Mouse (Mus musculus): ENCODE results near the gene Pnpla1. TPM values are rescaled to one million over a fixed set of nuclear protein-coding genes. Genes with fewer than 3 reads are reported as not detected.

Pnpla1 gene
- polyA plus RNA-seq, 1 experiment from 2014 or later = 0.08 TPM

DNA sequence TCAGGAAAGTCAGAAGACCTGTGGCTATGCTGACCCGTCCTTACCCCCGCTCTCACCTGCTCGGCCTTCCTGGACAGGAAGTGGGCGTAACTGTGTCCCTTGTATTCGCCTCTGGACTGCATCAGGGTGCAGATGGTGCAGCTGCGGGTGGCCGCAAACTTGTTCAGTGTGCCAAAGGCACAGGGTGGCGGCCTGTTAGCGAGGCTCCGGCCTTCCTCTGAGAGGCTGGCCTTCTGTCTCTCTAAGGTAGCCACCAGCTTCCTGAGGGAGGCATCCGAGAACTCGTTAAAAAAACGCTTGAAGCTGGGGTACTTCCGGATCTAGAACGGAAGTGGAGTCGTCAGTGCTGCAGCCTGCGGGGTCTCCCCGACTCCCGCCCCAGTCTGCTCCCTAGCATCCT is 41.2 kb downstream of the Pnpla1 start:
- ATAC-seq (ENCODE audit: low read depth) = no peak
- Histone ChIP-seq H3K4me1 (ENCODE audit: control insufficient read depth, low read depth, low read length) (no peaks in the 10 kb centered on the region), H3K27ac (ENCODE audit: low read length) (no peak overlapping the region), H3K27me3 (ENCODE audit: control insufficient read depth, insufficient read depth, low read depth, low read length) (no peaks in the 10 kb centered on the region), H3K4me2 (ENCODE audit: low read depth, low read length) (no peak overlapping the region), H3K9ac (ENCODE audit: low read depth, low read length) (no peak overlapping the region), H3K9me3 (replicated peaks; ENCODE audit: control insufficient read depth, low read length) (no peaks in the 10 kb centered on the region), H3K4me3 (ENCODE audit: low read depth, low read length) (no peak overlapping the region), H3K36me3 (ENCODE audit: control insufficient read depth, insufficient read depth) (no peaks in the 10 kb centered on the region)
- WGBS (ENCODE audit: insufficient replicate concordance) = 60% methylated on average over 19 of the region's 19 CpGs

DNA sequence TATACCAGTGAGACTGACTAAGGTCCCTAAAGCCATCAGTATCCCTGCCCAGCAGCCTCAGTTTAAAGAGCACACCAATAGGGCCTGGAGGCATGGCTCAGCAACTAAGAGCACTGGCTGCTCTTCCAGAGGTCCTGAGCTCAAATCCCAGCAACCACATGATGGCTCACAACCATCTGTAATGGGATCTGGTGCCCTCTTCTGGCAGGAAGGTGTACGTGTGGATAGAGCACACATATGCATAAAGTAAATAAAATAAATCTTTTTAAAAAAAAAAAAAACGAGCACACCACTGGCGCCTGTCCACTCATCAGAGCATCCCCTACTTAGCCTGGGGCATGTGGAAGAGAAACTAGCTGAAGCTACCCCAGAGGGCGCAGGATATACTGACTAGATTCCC is 43.3 kb downstream of the Pnpla1 start:
- WGBS (ENCODE audit: insufficient replicate concordance) = 49% methylated on average over 4 of the region's 4 CpGs
- ATAC-seq (ENCODE audit: low read depth) = no peak
- Histone ChIP-seq H3K9ac (ENCODE audit: low read depth, low read length) (no peak overlapping the region), H3K36me3 (ENCODE audit: control insufficient read depth, insufficient read depth) (no peaks in the 10 kb centered on the region), H3K9me3 (replicated peaks; ENCODE audit: control insufficient read depth, low read length) (no peaks in the 10 kb centered on the region), H3K4me2 (ENCODE audit: low read depth, low read length) (no peak overlapping the region), H3K27me3 (ENCODE audit: control insufficient read depth, insufficient read depth, low read depth, low read length) (no peaks in the 10 kb centered on the region), H3K4me1 (ENCODE audit: control insufficient read depth, low read depth, low read length) (no peaks in the 10 kb centered on the region), H3K27ac (ENCODE audit: low read length) (no peak overlapping the region), H3K4me3 (ENCODE audit: low read depth, low read length) (no peak overlapping the region)

DNA sequence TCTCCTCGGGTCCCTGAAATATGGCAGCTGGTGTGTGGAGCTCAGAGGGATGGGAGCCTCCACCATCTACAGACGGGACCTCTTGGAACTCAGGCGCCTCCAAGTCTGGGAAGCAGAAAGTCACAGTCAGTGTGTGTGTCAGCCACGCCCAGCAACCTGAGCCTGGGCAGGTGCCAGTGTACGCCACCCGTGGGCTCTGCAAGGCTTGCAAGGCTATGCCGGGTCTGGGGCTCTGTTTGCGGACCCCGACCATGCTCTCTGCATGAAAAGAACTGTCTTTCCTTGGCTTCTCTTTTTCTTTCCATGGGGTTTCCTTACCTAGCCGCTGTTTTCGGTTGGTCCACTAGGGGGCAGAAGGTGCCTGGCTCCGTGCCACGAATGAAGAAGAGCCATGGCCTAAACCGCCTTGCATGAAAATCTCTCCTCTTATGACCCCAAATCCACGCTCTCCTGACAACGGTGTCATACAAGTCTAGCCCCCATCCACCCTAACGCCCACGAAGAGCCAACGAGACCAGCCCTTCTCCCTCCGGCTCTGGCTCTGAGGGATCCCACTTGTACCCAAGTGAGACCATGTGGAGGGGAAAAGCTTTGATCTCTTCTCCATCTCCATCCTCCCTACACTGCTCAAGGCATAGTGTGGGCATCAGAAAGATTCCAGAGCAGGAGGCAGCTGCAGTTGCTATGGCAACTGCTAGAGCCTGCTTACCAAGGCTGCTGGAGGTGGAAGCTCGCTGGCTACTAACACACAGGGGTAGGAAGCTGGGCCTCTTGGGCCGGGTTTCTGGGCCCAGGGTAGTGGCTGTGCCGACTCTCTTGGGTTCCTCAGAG is 46.5 kb downstream of the Pnpla1 start:
- Histone ChIP-seq H3K27me3 (ENCODE audit: control insufficient read depth, insufficient read depth, low read depth, low read length) (peaks cover 9% of the 10 kb centered on the region), H3K4me1 (ENCODE audit: control insufficient read depth, low read depth, low read length) (no peaks in the 10 kb centered on the region; the same call in 1 of the 2 replicates), H3K9me3 (replicated peaks; ENCODE audit: control insufficient read depth, low read length) (no peaks in the 10 kb centered on the region), H3K4me3 (ENCODE audit: low read depth, low read length) (no peak overlapping the region), H3K27ac (ENCODE audit: low read length) (no peak overlapping the region), H3K36me3 (ENCODE audit: control insufficient read depth, insufficient read depth) (no peaks in the 10 kb centered on the region), H3K9ac (ENCODE audit: low read depth, low read length) (no peak overlapping the region), H3K4me2 (ENCODE audit: low read depth, low read length) (no peak overlapping the region)
- WGBS (ENCODE audit: insufficient replicate concordance) = 28% methylated on average over 23 of the region's 23 CpGs
- no peak for ATAC-seq (ENCODE audit: low read depth)

DNA sequence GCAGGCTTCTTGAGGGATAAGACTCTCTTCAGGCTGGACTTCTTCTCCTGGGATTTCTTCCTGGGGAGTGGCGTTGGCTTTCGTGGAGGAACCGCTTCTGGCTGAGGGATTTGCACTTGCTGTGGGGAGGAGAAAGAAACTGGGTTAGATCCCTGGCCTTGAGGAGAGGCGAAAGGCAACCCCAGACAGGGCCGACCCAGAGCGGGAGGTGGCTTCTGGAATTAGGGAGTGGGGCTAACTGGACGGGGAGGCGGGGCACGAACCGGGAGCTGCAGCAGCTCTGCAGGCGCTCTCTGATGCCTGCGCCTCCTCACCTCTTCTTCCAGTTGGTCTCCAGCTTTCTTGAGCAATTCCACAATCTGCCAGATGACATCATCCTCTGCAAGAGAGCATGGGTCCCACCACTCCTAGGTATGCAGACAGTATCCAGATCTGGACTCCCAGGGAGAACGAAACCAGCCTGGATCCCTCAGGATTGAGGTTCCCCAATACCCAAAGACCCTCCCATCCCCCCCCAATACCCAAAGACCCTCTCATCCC is 47.2 kb downstream of the Pnpla1 start:
- WGBS (ENCODE audit: insufficient replicate concordance) = 77% methylated on average over 13 of the region's 13 CpGs
- no peak for ATAC-seq (ENCODE audit: low read depth)
- H3K9ac ChIP-seq (ENCODE audit: low read depth, low read length) = no peak overlapping the region
- no peak overlapping the region for H3K4me3 ChIP-seq (ENCODE audit: low read depth, low read length)
- H3K9me3 ChIP-seq (replicated peaks; ENCODE audit: control insufficient read depth, low read length) = no peaks in the 10 kb centered on the region
- no peak overlapping the region for H3K4me2 ChIP-seq (ENCODE audit: low read depth, low read length)
- no peak overlapping the region for H3K27ac ChIP-seq (ENCODE audit: low read length)
- no peaks in the 10 kb centered on the region; the same call in 1 of the 2 replicates for H3K4me1 ChIP-seq (ENCODE audit: control insufficient read depth, low read depth, low read length)
- no peaks in the 10 kb centered on the region for H3K36me3 ChIP-seq (ENCODE audit: control insufficient read depth, insufficient read depth)
- peaks cover 10% of the 10 kb centered on the region for H3K27me3 ChIP-seq (ENCODE audit: control insufficient read depth, insufficient read depth, low read depth, low read length)

DNA sequence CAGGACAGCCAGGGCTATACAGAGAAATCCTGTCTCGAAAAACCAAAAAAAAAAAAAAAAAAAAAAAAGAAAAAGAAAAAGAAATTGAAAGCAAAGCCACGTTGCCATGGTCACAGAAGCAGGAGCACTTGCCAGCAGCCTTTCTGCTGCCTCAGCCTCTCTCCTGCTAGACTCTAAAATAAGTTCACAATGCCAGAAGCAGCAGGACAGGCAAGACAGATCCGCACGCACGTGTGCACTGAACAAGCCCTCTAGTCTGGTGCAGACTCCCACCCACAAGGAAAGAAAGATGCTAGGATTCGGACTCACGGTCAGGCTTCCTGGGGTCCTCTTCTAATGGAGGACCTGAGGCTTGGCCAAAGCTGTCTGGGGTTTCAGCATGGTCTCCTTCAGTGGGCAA is 49.7 kb downstream of the Pnpla1 start:
- Histone ChIP-seq H3K4me2 (ENCODE audit: low read depth, low read length) (no peak overlapping the region), H3K9me3 (replicated peaks; ENCODE audit: control insufficient read depth, low read length) (no peaks in the 10 kb centered on the region), H3K4me3 (ENCODE audit: low read depth, low read length) (no peak overlapping the region), H3K27me3 (ENCODE audit: control insufficient read depth, insufficient read depth, low read depth, low read length) (peaks cover 10% of the 10 kb centered on the region), H3K4me1 (ENCODE audit: control insufficient read depth, low read depth, low read length) (no peaks in the 10 kb centered on the region; the same call in 1 of the 2 replicates), H3K9ac (ENCODE audit: low read depth, low read length) (no peak overlapping the region), H3K36me3 (ENCODE audit: control insufficient read depth, insufficient read depth) (no peaks in the 10 kb centered on the region), H3K27ac (ENCODE audit: low read length) (no peak overlapping the region)
- 81% methylated on average over 7 of the region's 7 CpGs for WGBS (ENCODE audit: insufficient replicate concordance)
- ATAC-seq (ENCODE audit: low read depth) = no peak

DNA sequence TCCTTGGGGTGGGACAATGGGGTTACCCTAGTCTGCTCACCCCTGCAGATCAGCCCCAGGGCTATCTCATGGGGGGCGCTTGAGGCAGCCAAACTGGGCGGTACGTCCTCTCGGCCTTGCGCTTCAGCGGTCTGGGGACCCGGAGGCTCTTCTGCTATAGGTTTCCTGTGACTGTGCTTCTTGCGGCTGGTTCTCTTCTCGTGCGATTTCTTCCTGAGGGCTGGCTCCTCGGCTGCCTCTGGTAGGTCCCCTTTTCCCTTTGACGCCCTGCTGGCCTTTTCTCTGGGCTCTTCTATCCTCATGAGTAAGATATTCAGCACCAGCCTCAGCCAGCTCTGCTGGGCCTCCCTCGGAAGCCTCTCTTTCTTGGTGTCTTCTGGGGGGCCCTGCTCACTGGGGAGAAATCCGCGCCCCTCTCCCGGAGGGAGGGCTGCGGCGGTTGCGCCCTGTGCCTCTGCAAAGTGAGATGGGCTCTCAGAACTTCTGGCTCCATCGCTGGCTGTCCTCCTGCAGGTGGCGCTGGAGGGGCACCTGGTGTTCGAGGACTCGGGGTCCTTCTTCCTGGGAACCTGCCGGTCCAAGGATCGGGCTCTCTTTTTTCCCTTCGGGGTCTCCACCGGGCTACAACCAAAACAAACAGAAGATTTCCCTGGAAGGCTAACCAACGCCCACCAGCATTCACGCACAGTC is 51.2 kb downstream of the Pnpla1 start:
- peaks cover 10% of the 10 kb centered on the region for H3K27me3 ChIP-seq (ENCODE audit: control insufficient read depth, insufficient read depth, low read depth, low read length)

DNA sequence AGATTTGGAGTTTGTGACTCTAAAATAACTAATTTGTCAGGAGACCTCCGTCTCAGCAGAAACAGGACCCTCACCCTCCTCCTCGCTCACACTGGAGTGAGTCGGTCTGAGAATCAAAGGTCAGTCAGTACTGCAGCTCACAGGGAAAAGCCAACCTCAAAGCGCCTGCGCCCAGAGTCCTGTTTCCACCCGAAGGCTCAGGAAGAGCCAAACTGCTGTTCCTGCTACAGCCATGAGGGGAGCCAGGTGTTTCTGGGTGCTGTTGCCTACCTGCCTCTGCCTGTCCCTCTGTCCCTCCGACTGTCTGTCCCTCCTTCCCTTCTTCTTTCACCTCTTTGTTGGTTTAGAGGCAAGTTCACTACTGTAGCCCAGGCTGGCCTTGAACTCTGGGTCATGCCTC is 51.9 kb downstream of the Pnpla1 start:
- Histone ChIP-seq H3K4me2 (ENCODE audit: low read depth, low read length) (no peak overlapping the region), H3K9me3 (replicated peaks; ENCODE audit: control insufficient read depth, low read length) (no peaks in the 10 kb centered on the region), H3K36me3 (ENCODE audit: control insufficient read depth, insufficient read depth) (no peaks in the 10 kb centered on the region), H3K27ac (ENCODE audit: low read length) (no peak overlapping the region), H3K9ac (ENCODE audit: low read depth, low read length) (no peak overlapping the region), H3K4me3 (ENCODE audit: low read depth, low read length) (no peak overlapping the region), H3K4me1 (ENCODE audit: control insufficient read depth, low read depth, low read length) (no peaks in the 10 kb centered on the region; the same call in 1 of the 2 replicates), H3K27me3 (ENCODE audit: control insufficient read depth, insufficient read depth, low read depth, low read length) (peaks cover 10% of the 10 kb centered on the region)
- ATAC-seq (ENCODE audit: low read depth) = 0 out of 2 replicates have a peak, but pooled peaks have one; percentile 30
- WGBS (ENCODE audit: insufficient replicate concordance) = 46% methylated on average over 7 of the region's 7 CpGs

More for the DNA sequence above, 51.2 kb downstream of the Pnpla1 start:
- no peaks in the 10 kb centered on the region; the same call in 1 of the 2 replicates for H3K4me1 ChIP-seq (ENCODE audit: control insufficient read depth, low read depth, low read length)
- H3K4me2 ChIP-seq (ENCODE audit: low read depth, low read length) = peak overlapping the region; percentile 52
- H3K36me3 ChIP-seq (ENCODE audit: control insufficient read depth, insufficient read depth) = no peaks in the 10 kb centered on the region
- peak overlapping the region; percentile 4; the same call in 1 of the 2 replicates for H3K4me3 ChIP-seq (ENCODE audit: low read depth, low read length)
- no peak overlapping the region for H3K9ac ChIP-seq (ENCODE audit: low read depth, low read length)
- no peak overlapping the region for H3K27ac ChIP-seq (ENCODE audit: low read length)
- H3K9me3 ChIP-seq (replicated peaks; ENCODE audit: control insufficient read depth, low read length) = no peaks in the 10 kb centered on the region
- WGBS (ENCODE audit: insufficient replicate concordance) = 2% methylated on average over 29 of the region's 29 CpGs
- no peak for ATAC-seq (ENCODE audit: low read depth)

DNA sequence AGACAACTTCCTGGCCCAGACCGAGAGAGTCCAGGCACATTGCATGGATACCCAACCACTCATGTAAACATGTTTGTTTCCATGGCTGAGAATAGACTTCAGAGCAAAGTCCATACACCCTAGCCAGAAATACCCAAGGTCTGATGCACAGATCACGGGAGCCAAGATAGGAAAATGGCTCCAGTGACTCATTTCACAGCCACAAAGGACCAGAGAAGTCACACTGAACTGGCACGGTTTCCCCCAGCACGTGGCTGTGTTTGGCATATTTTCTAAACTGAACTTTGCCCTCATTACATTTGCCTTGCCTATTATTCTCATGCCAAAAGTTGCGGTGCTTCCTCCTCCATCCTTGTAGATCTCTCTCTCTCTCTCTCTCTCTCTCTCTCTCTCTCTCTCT is 55.0 kb downstream of the Pnpla1 start:
- Histone ChIP-seq H3K27ac (ENCODE audit: low read length) (no peak overlapping the region), H3K4me3 (ENCODE audit: low read depth, low read length) (no peak overlapping the region), H3K4me1 (ENCODE audit: control insufficient read depth, low read depth, low read length) (no peaks in the 10 kb centered on the region; the same call in 1 of the 2 replicates), H3K36me3 (ENCODE audit: control insufficient read depth, insufficient read depth) (no peaks in the 10 kb centered on the region), H3K4me2 (ENCODE audit: low read depth, low read length) (no peak overlapping the region), H3K27me3 (ENCODE audit: control insufficient read depth, insufficient read depth, low read depth, low read length) (peaks cover 10% of the 10 kb centered on the region), H3K9ac (ENCODE audit: low read depth, low read length) (no peak overlapping the region), H3K9me3 (replicated peaks; ENCODE audit: control insufficient read depth, low read length) (no peaks in the 10 kb centered on the region)
- WGBS (ENCODE audit: insufficient replicate concordance) = 53% methylated on average over 5 of the region's 5 CpGs
- no peak for ATAC-seq (ENCODE audit: low read depth)

DNA sequence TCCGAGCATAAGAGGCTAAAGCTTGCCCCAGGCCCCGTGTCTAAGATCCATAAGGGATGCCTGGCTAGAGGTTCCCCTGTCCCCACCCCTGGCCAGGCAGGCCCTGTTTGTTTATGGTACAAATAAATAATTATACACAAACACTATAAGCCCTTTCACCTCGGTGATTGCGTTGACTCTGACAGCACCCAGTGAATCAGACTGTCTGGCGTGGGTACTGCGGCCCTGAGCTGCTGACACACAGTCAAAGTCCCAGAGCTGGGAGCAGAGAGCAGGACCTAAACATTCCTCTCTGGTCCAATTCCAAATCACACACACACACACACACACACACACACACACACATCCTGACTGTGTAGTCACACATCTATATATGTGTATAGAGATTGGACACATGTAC is 55.7 kb downstream of the Pnpla1 start:
- Histone ChIP-seq H3K4me2 (ENCODE audit: low read depth, low read length) (no peak overlapping the region), H3K9ac (ENCODE audit: low read depth, low read length) (no peak overlapping the region), H3K9me3 (replicated peaks; ENCODE audit: control insufficient read depth, low read length) (no peaks in the 10 kb centered on the region), H3K36me3 (ENCODE audit: control insufficient read depth, insufficient read depth) (no peaks in the 10 kb centered on the region), H3K27me3 (ENCODE audit: control insufficient read depth, insufficient read depth, low read depth, low read length) (peaks cover 8% of the 10 kb centered on the region), H3K27ac (ENCODE audit: low read length) (no peak overlapping the region), H3K4me1 (ENCODE audit: control insufficient read depth, low read depth, low read length) (no peaks in the 10 kb centered on the region; the same call in 1 of the 2 replicates), H3K4me3 (ENCODE audit: low read depth, low read length) (no peak overlapping the region)
- 68% methylated on average over 6 of the region's 6 CpGs for WGBS (ENCODE audit: insufficient replicate concordance)
- ATAC-seq (ENCODE audit: low read depth) = peak; percentile 47; the same call in 1 of the 2 replicates
